Mouse (Mus musculus) intestine, embryonic 16.5 days (tissue): ENCODE data around the gene Sppl2a. TPM values are rescaled to one million over a fixed set of nuclear protein-coding genes. Genes with fewer than 3 reads are reported as not detected.

ENCODE experiments used
- ATAC-seq: fragments of 200-750 bp; cut with Nextera tagmentation; 2 replicates; pipeline ENCODE4 v1.8.0; 2017; ENCODE audit warnings: moderate TSS enrichment, moderate library complexity
- H3K27ac ChIP-seq: fragments of 300-500 bp; sonication (generic); 2 replicates; pipeline ENCODE4 v1.5.1; 2014; ENCODE audit warnings: mild to moderate bottlenecking, low read length
- H3K27me3 ChIP-seq: fragments of 300-500 bp; sonication (generic); replicated peaks from 2 replicates; pipeline ENCODE4 v1.6.1; 2014; ENCODE audit warnings: low read length, control low read depth, mixed read lengths; ENCODE audit not compliant: control insufficient read depth, insufficient read depth
- H3K36me3 ChIP-seq: fragments of 300-500 bp; sonication (generic); 2 replicates; pipeline ENCODE4 v1.6.1; 2014; ENCODE audit warnings: low read length, control low read depth; ENCODE audit not compliant: control insufficient read depth, insufficient read depth
- H3K4me1 ChIP-seq: fragments of 300-500 bp; sonication (generic); 2 replicates; pipeline ENCODE4 v1.6.1; 2014; ENCODE audit warnings: low read length, control low read depth, mixed read lengths; ENCODE audit not compliant: control insufficient read depth, insufficient read depth
- H3K4me2 ChIP-seq: fragments of 300-500 bp; sonication (generic); 2 replicates; pipeline ENCODE4 v1.6.1; 2014; ENCODE audit warnings: low read depth, low read length, control low read depth
- H3K4me3 ChIP-seq: fragments of 300-500 bp; sonication (generic); 2 replicates; pipeline ENCODE4 v1.5.1; 2014; ENCODE audit warnings: mild to moderate bottlenecking, low read length
- H3K9ac ChIP-seq: fragments of 300-500 bp; sonication (generic); 2 replicates; pipeline ENCODE4 v1.6.1; 2014; ENCODE audit warnings: low read depth, low read length
- H3K9me3 ChIP-seq: fragments of 300-500 bp; sonication (generic); 2 replicates; pipeline ENCODE4 v1.6.1; 2016; ENCODE audit warnings: low read length, control low read depth; ENCODE audit not compliant: control insufficient read depth
- WGBS: fragments of 180-500 bp; shearing (Covaris S2); extraction: QIAGEN DNeasy Blood & Tissue Kit; methylation state at CpG from one replicate; pipeline ENCODE4 v1.1.7; 2014; 5-methylcytosine and 5-hydroxymethylcytosine counted together
- polyA plus RNA-seq: library from polyadenylated mRNA; unstranded; fragments of >200 nt; fragmentation: Nextera tagmentation; extraction: Ambion mirVana; gene quantifications from 2 replicates; pipeline ENCODE4 v1.2.1, GENCODE M21; 2015

Gene Sppl2a
- polyA plus RNA-seq, 1 experiment from 2014 or later = 57.8 TPM

GRCm38 (mm10) chr2:126916236-126916635 is 16.8 kb downstream of the Sppl2a start:
- 61% methylated on average over 1 of the region's 1 CpGs for WGBS
- ATAC-seq = no peak
- Histone ChIP-seq H3K9ac (no peak overlapping the region), H3K4me3 (no peak overlapping the region), H3K27me3 (no peaks in the 10 kb centered on the region), H3K27ac (no peak overlapping the region), H3K36me3 (peaks cover 4% of the 10 kb centered on the region), H3K4me2 (no peak overlapping the region), H3K4me1 (no peaks in the 10 kb centered on the region), H3K9me3 (no peaks in the 10 kb centered on the region)

- no peak for ATAC-seq
- Histone ChIP-seq H3K27me3 (no peaks in the 10 kb centered on the region), H3K9me3 (no peaks in the 10 kb centered on the region), H3K4me2 (no peak overlapping the region), H3K9ac (no peak overlapping the region), H3K4me3 (no peak overlapping the region), H3K4me1 (no peaks in the 10 kb centered on the region), H3K27ac (no peak overlapping the region), H3K36me3 (peaks cover 4% of the 10 kb centered on the region)
- WGBS = 76% methylated on average over 4 of the region's 4 CpGs
Measured at GRCm38 (mm10) chr2:126914096-126914495, 18.9 kb downstream of the Sppl2a start.

- ATAC-seq = no peak
- no peak overlapping the region for H3K4me3 ChIP-seq
- WGBS = 70% methylated on average over 3 of the region's 3 CpGs
Measured at GRCm38 (mm10) chr2:126904162-126904561, 28.9 kb downstream of the Sppl2a start.

GRCm38 (mm10) chr2:126897511-126897910 is 35.5 kb downstream of the Sppl2a start:
- H3K9me3 ChIP-seq = no peaks in the 10 kb centered on the region
- ATAC-seq = no peak
- H3K4me2 ChIP-seq = no peak overlapping the region
- H3K36me3 ChIP-seq = peaks cover 8% of the 10 kb centered on the region; the same call in 1 of the 2 replicates
- H3K27ac ChIP-seq = no peak overlapping the region
- H3K27me3 ChIP-seq = no peaks in the 10 kb centered on the region
- H3K9ac ChIP-seq = no peak overlapping the region
- no peak overlapping the region for H3K4me3 ChIP-seq
- no peaks in the 10 kb centered on the region for H3K4me1 ChIP-seq
- 93% methylated on average over 9 of the region's 9 CpGs for WGBS

More at GRCm38 (mm10) chr2:126904162-126904561, 28.9 kb downstream of the Sppl2a start:
- Histone ChIP-seq H3K27ac (no peak overlapping the region), H3K9ac (no peak overlapping the region), H3K9me3 (no peaks in the 10 kb centered on the region), H3K36me3 (peaks cover 3% of the 10 kb centered on the region; the same call in 1 of the 2 replicates), H3K4me1 (no peaks in the 10 kb centered on the region), H3K4me2 (no peak overlapping the region), H3K27me3 (no peaks in the 10 kb centered on the region)

GRCm38 (mm10) chr2:126896941-126897340 is 36.1 kb downstream of the Sppl2a start:
- H3K4me2 ChIP-seq = no peak overlapping the region
- H3K27ac ChIP-seq = no peak overlapping the region
- ATAC-seq = 0 out of 2 replicates have a peak, but pooled peaks have one; percentile 44
- peaks cover 8% of the 10 kb centered on the region; the same call in 1 of the 2 replicates for H3K36me3 ChIP-seq
- H3K4me1 ChIP-seq = no peaks in the 10 kb centered on the region
- H3K9me3 ChIP-seq = no peaks in the 10 kb centered on the region
- no peak overlapping the region for H3K9ac ChIP-seq
- no peaks in the 10 kb centered on the region for H3K27me3 ChIP-seq
- H3K4me3 ChIP-seq = no peak overlapping the region
- 75% methylated on average over 6 of the region's 6 CpGs for WGBS

- Histone ChIP-seq H3K4me1 (no peaks in the 10 kb centered on the region), H3K4me2 (no peak overlapping the region), H3K4me3 (no peak overlapping the region), H3K9ac (no peak overlapping the region), H3K36me3 (0 out of 2 replicates have a peak, but pooled peaks cover 5% of the 10 kb centered on the region), H3K9me3 (no peaks in the 10 kb centered on the region), H3K27me3 (no peaks in the 10 kb centered on the region), H3K27ac (no peak overlapping the region)
- ATAC-seq = no peak
- WGBS = 94% methylated on average over 3 of the region's 3 CpGs
Measured at GRCm38 (mm10) chr2:126894245-126894644, 38.8 kb downstream of the Sppl2a start.

- no peak for ATAC-seq
- Histone ChIP-seq H3K27ac (no peak overlapping the region), H3K36me3 (0 out of 2 replicates have a peak, but pooled peaks cover 2% of the 10 kb centered on the region), H3K4me3 (no peak overlapping the region), H3K4me2 (no peak overlapping the region), H3K27me3 (no peaks in the 10 kb centered on the region), H3K9ac (no peak overlapping the region), H3K9me3 (no peaks in the 10 kb centered on the region), H3K4me1 (no peaks in the 10 kb centered on the region)
- 59% methylated on average over 7 of the region's 7 CpGs for WGBS
Measured at GRCm38 (mm10) chr2:126892316-126892715, 40.7 kb downstream of the Sppl2a start.

GRCm38 (mm10) chr2:126891743-126892142 is 41.3 kb downstream of the Sppl2a start:
- no peaks in the 10 kb centered on the region for H3K27me3 ChIP-seq
- H3K4me2 ChIP-seq = no peak overlapping the region
- H3K4me1 ChIP-seq = no peaks in the 10 kb centered on the region
- ATAC-seq = no peak
- H3K9me3 ChIP-seq = no peaks in the 10 kb centered on the region
- H3K9ac ChIP-seq = no peak overlapping the region
- no peak overlapping the region for H3K27ac ChIP-seq
- H3K4me3 ChIP-seq = no peak overlapping the region
- 0 out of 2 replicates have a peak, but pooled peaks cover 2% of the 10 kb centered on the region for H3K36me3 ChIP-seq

- H3K36me3 ChIP-seq = no peaks in the 10 kb centered on the region
- H3K4me2 ChIP-seq = no peak overlapping the region
- H3K4me3 ChIP-seq = no peak overlapping the region
- no peak for ATAC-seq
- H3K4me1 ChIP-seq = no peaks in the 10 kb centered on the region
- H3K9ac ChIP-seq = no peak overlapping the region
- 43% methylated on average over 3 of the region's 3 CpGs for whole genome bisulfite sequencing
- no peaks in the 10 kb centered on the region for H3K9me3 ChIP-seq
- no peak overlapping the region for H3K27ac ChIP-seq
- H3K27me3 ChIP-seq = no peaks in the 10 kb centered on the region
Measured at GRCm38 (mm10) chr2:126887141-126887540, 45.9 kb downstream of the Sppl2a start.

GRCm38 (mm10) chr2:126885871-126886270 is 47.2 kb downstream of the Sppl2a start:
- Histone ChIP-seq H3K27ac (no peak overlapping the region), H3K9me3 (no peaks in the 10 kb centered on the region), H3K4me3 (no peak overlapping the region), H3K4me2 (no peak overlapping the region), H3K36me3 (no peaks in the 10 kb centered on the region), H3K9ac (no peak overlapping the region), H3K4me1 (no peaks in the 10 kb centered on the region), H3K27me3 (no peaks in the 10 kb centered on the region)
- no peak for ATAC-seq
- 70% methylated on average over 2 of the region's 2 CpGs for WGBS
